Mouse (Mus musculus) heart, embryonic 10.5 days (tissue): ENCODE measurements around the gene Amacr. TPM values are rescaled to one million over a fixed set of nuclear protein-coding genes. Genes with fewer than 3 reads are reported as not detected.
"Not testable (repeated sequence)": the region's sequence is repeated elsewhere in the genome, so short reads cannot be mapped to it uniquely, and the experiment has no call there.

Experiments
- DNase-seq: peaks from one replicate; pipeline ENCODE4 v3.0.0-alpha.2; 2017; ENCODE audit warnings: low spot score
- H3K27ac ChIP-seq: fragments of 300-500 bp; sonication (generic); 2 replicates; pipeline ENCODE4 v1.5.1; 2016; ENCODE audit warnings: mild to moderate bottlenecking
- H3K27me3 ChIP-seq: fragments of 300-500 bp; sonication (generic); 2 replicates; pipeline ENCODE4 v1.6.1; 2016; ENCODE audit warnings: mild to moderate bottlenecking; ENCODE audit not compliant: poor library complexity, insufficient read depth, severe bottlenecking
- H3K36me3 ChIP-seq: fragments of 300-500 bp; sonication (generic); 2 replicates; pipeline ENCODE4 v1.6.1; 2016; ENCODE audit warnings: mild to moderate bottlenecking, moderate library complexity
- H3K4me1 ChIP-seq: fragments of 300-500 bp; sonication (generic); 2 replicates; pipeline ENCODE4 v1.6.1; 2016; ENCODE audit warnings: mild to moderate bottlenecking
- H3K4me3 ChIP-seq: fragments of 300-500 bp; sonication (generic); 2 replicates; pipeline ENCODE4 v1.5.1; 2016; ENCODE audit warnings: mild to moderate bottlenecking, moderate library complexity
- H3K9me3 ChIP-seq: fragments of 300-500 bp; sonication (generic); 2 replicates; pipeline ENCODE4 v1.6.1; 2016; ENCODE audit warnings: mild to moderate bottlenecking, moderate library complexity
- WGBS: fragments of 180-500 bp; shearing (Covaris S2); methylation state at CpG from one replicate; pipeline ENCODE4 v1.1.7; 2016; 5-methylcytosine and 5-hydroxymethylcytosine counted together
- polyA plus RNA-seq: library from polyadenylated mRNA; unstranded; fragments of >200 nt; fragmentation: Nextera tagmentation; extraction: Ambion mirVana; gene quantifications from 2 replicates; pipeline ENCODE4 v1.2.1, GENCODE M21; 2016

Gene Amacr
- polyA plus RNA-seq, 1 experiment from 2014 or later, result 17.9 TPM

DNA sequence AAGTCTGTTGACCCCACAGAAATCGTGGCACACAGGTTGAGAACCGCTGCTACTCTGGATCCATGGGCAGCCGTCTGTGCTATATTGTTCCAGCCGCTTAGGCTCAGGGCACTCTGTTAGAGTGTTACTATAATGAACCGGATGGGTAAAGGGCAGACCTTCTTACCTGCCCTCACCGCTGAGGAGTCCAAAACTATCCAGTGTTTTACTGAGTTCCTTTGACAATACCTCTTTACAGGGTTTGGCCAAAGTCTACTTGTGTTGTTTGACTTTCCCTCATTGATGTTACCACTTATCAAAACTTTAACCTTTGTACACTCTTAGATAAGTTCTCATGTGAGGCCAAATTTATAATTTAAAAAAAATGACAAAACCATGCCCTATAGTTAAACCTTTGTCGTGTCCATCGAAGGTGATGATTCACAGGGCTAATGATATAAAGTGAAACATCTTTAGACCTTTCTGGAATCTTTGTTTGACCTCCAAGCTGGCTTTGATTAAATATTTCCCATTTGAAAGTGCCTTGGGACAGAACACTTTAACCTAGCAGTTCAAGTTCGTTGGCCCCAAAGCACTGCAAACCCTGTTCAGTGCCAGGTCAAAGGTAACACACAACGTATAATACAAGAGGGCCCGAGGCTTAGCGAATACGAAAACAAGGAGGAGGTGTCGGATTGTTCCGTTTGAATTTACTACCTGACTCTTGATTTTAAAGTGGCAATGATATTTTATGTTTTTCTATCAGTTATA is 22.1 kb upstream of the Amacr start:
- Histone ChIP-seq H3K27ac (no peak overlapping the region), H3K36me3 (no peaks in the 10 kb centered on the region), H3K27me3 (no peaks in the 10 kb centered on the region), H3K4me3 (no peak overlapping the region), H3K4me1 (no peaks in the 10 kb centered on the region), H3K9me3 (no peaks in the 10 kb centered on the region)
- 87% methylated on average over 15 of the region's 15 CpGs for WGBS
- no peak for DNase-seq

DNA sequence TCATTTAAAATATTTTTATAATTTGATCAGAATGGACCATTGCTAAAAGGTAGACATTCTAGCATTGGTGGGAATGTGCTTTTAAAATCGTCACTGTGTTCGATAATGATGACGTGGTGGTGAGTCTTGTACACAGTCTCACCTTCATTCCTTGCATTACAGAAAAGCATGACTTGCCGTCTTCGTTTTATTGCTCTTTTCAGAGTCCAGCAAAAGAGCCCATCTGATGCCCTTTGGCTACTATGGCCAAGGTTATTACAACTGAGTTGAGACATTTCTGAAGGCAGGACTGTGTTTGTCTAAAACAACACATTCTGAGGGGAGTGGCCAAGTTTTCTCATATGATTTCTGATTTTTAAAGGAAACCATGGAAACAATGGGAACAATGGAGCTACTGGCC is 21.3 kb upstream of the Amacr start:
- DNase-seq, result no peak
- Histone ChIP-seq H3K4me3 (no peak overlapping the region), H3K36me3 (no peaks in the 10 kb centered on the region), H3K9me3 (no peaks in the 10 kb centered on the region), H3K27ac (no peak overlapping the region), H3K4me1 (no peaks in the 10 kb centered on the region), H3K27me3 (no peaks in the 10 kb centered on the region)
- 86% methylated on average over 5 of the region's 5 CpGs for WGBS

DNA sequence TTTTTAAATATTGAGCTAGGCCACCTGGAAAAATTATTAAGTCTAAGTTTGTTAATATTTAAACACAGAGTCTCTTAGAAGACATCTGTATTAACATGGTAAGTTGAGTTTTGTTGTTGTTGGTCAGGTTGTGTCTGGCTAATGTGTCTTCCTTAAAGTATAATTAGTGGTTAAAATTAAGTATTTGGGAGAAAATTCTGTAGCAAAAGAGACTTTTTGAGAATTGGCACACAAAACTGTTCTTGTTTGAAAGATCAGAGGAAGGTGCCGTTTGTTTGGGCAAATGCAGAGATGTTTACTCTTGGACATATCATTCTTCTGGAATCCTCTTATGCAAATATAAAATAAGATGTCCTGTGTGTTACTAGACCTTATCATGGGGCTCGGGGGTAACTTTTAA is 19.0 kb upstream of the Amacr start:
- H3K27me3 ChIP-seq, result no peaks in the 10 kb centered on the region
- H3K36me3 ChIP-seq, result no peaks in the 10 kb centered on the region
- H3K4me3 ChIP-seq, result no peak overlapping the region
- H3K9me3 ChIP-seq, result no peaks in the 10 kb centered on the region
- H3K27ac ChIP-seq, result no peak overlapping the region
- WGBS, result 78% methylated on average over 2 of the region's 2 CpGs
- H3K4me1 ChIP-seq, result no peaks in the 10 kb centered on the region
- DNase-seq, result no peak

DNA sequence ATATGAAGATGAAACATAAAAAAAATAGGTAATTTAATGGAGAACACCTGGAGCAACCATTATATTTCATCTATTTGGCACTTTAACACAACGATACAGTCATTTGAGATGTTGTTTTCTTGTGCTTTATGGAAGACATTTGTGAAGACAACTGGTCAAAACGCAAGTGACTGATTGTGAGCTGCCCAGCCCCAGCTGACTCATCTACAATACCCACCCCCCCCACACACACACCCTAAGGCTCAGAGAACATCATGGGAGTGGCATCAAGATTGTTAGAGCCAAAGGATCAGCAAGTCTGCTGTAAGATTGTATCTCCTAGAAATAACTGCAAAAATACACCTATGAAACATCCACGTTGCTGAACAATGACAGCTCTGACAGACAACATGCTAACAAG is 12.1 kb upstream of the Amacr start:
- Histone ChIP-seq H3K4me3 (no peak overlapping the region), H3K27me3 (no peaks in the 10 kb centered on the region), H3K36me3 (no peaks in the 10 kb centered on the region), H3K9me3 (no peaks in the 10 kb centered on the region), H3K4me1 (no peaks in the 10 kb centered on the region), H3K27ac (no peak overlapping the region)
- no peak for DNase-seq
- 73% methylated on average over 3 of the region's 3 CpGs for WGBS

DNA sequence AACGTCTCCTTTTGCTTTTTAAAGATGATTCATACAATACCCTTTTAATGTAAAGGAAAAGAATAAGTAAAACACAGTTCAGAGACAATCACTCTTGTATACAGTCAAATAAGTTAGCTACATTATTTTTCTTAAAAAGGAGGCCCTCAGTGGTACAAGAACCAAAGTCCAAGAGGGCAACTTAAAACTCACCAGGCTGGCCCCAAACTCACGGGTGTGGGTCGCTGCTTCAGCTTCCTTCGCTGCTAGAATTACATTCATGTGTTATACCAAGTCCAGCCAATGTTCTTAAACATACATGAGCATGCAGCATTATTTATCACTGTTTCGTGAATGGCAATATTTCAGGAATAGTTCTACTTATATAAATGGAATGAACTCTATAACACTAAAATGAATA is 10.8 kb upstream of the Amacr start:
- Histone ChIP-seq H3K4me3 (no peak overlapping the region), H3K36me3 (no peaks in the 10 kb centered on the region), H3K27me3 (no peaks in the 10 kb centered on the region), H3K27ac (no peak overlapping the region), H3K9me3 (no peaks in the 10 kb centered on the region), H3K4me1 (no peaks in the 10 kb centered on the region)
- WGBS, result 86% methylated on average over 5 of the region's 5 CpGs
- no peak for DNase-seq

DNA sequence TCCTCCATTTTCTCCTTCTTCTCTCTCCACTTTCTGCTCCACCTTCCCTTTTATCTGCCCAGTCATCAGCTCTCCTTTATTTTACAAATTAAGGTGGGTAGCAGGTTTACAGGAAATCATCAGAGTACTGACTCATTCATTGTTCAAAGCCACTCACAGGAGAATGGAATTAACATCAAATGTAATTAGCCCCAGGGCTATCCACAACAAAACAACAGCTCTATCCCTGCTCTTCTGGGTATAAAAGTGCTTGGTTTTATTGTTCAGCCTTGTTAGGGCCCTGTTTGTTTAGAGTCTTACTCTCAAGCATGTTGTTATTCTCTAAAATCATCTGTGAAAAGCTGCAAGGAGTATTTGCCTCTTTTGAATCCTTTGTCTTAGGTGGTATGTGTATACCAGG is 4.4 kb upstream of the Amacr start:
- H3K27me3 ChIP-seq, result no peaks in the 10 kb centered on the region
- no peak overlapping the region for H3K4me3 ChIP-seq
- no peaks in the 10 kb centered on the region for H3K9me3 ChIP-seq
- H3K27ac ChIP-seq, result no peak overlapping the region
- DNase-seq, result no peak
- no peaks in the 10 kb centered on the region for H3K36me3 ChIP-seq
- no peaks in the 10 kb centered on the region; the same call in none of the 2 replicates for H3K4me1 ChIP-seq

DNA sequence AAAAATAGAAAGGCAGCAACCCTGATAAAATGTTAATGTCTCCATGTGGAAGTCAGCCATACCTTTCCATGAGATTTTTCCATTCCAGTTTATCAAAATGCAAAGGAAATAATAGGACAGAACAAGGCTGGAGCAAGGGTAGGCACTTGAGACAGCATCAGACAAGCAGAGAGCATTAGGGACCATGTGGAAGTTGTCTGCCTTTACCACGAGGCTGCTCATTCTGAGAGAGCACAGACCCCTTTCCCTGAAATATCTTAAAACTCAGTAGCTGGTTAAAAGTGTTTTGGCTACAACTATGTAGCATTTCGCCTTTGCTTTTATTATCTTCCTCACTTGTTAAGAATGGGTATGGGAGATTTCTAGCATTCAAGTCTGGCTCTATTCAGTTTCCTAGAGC is 844 bp upstream of the Amacr start:
- peak overlapping the region; percentile 79 for H3K4me3 ChIP-seq

DNA sequence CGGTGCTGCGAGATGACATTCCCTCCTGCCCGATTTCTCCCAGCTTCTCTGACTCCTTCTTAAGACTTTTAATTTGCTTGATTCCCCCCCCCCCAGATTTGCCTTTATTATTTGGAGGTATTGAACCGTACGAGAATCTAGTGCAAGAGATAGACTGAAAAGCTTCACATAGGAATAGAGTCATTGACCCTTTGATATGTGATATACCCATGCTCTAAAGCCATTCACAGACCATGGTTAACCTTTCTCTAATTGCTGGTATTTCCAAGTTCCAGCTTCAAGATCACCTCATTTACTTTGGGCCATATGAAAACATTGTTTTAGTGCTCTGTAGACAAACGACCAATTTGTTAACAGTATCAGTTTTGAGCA is 494 bp downstream of the Amacr start:
- H3K4me1 ChIP-seq, result peaks cover 3% of the 10 kb centered on the region
- no peak for DNase-seq
- WGBS, result 7% methylated on average over 6 of the region's 6 CpGs

More for the DNA sequence above, 844 bp upstream of the Amacr start:
- no peak for DNase-seq
- no peaks in the 10 kb centered on the region for H3K36me3 ChIP-seq
- H3K27ac ChIP-seq, result peak overlapping the region; percentile 97
- H3K9me3 ChIP-seq, result no peaks in the 10 kb centered on the region
- WGBS, result 74% methylated on average over 2 of the region's 2 CpGs
- peaks cover 3% of the 10 kb centered on the region for H3K4me1 ChIP-seq
- H3K27me3 ChIP-seq, result no peaks in the 10 kb centered on the region

DNA sequence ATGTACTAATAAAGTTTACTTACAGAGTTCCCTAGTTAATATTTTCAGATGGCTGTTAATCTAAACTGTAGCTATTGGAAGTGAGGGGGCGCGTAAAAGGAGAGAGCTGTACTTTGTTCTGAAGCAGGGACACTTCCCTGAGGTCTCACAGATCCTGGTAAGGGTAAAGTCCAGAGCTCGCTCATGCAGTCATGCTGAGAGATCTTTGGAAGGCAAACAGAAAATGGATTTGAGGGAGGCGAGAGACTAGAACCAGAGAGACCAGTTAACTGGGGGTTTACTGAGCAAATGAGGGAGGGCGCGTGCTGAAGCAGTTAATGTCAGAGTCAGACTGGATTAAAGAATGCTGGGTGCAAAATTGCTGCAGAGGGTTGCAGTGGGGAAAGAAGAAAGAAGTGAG is 4.2 kb downstream of the Amacr start:
- Histone ChIP-seq H3K27ac (no peak overlapping the region), H3K9me3 (no peaks in the 10 kb centered on the region), H3K4me1 (peaks cover 3% of the 10 kb centered on the region), H3K27me3 (no peaks in the 10 kb centered on the region), H3K36me3 (peaks cover 14% of the 10 kb centered on the region; the same call in 1 of the 2 replicates), H3K4me3 (no peak overlapping the region)
- DNase-seq, result no peak
- 79% methylated on average over 6 of the region's 6 CpGs for WGBS

More for the DNA sequence above, 494 bp downstream of the Amacr start:
- H3K4me3 ChIP-seq, result peak overlapping the region; percentile 79
- no peaks in the 10 kb centered on the region for H3K27me3 ChIP-seq
- H3K9me3 ChIP-seq, result no peaks in the 10 kb centered on the region
- 0 out of 2 replicates have a peak, but pooled peaks cover 3% of the 10 kb centered on the region for H3K36me3 ChIP-seq
- peak overlapping the region; percentile 97 for H3K27ac ChIP-seq

DNA sequence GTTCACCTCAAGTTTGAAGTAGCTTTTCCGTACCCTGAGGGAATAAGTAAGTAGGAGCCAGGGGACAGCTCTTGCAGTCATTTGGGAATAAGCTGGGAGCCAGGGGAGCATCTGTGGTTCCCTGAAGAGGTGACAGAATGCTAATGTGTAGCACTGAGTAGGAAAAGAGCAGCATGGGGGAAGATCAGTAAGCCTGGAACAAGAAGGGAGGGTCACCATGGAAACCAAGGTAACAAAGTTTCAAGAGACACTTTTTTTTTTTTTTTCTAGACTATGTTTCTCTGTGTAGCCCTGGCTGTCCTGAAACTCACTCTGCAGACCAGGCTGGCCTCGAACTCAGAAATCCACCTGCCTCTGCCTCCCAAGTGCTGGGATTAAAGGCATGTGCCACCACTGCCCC is 4.9 kb downstream of the Amacr start:
- 80% methylated on average over 2 of the region's 2 CpGs for WGBS
- H3K27me3 ChIP-seq, H3K4me3 ChIP-seq, H3K27ac ChIP-seq, DNase-seq, H3K4me1 ChIP-seq, H3K9me3 ChIP-seq: not testable (repeated sequence)
- H3K36me3 ChIP-seq, result peaks cover 14% of the 10 kb centered on the region; the same call in 1 of the 2 replicates

DNA sequence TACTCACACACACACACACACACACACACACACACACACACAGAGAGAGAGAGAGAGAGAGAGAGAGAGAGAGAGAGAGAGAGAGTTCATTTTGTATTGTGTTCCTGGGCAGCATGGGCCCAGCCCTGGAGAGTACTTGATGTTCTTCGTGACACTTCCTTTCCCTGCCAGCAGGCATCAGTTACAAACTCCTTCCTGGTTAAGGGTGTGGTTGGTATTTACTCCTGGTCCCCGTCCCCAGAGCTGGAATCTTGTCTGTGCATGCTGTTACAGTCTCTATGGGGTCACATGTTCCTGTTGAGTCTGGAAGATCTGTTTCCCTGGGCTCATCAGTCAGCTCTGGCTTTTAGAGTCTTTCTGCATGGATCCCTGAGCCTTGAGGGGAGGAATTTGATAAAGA is 8.9 kb downstream of the Amacr start:
- Histone ChIP-seq H3K4me1 (no peaks in the 10 kb centered on the region), H3K36me3 (peaks cover 19% of the 10 kb centered on the region; the same call in 1 of the 2 replicates), H3K27me3 (no peaks in the 10 kb centered on the region), H3K4me3 (no peak overlapping the region), H3K27ac (no peak overlapping the region), H3K9me3 (no peaks in the 10 kb centered on the region)
- DNase-seq, result no peak
- WGBS, result 37% methylated on average over 2 of the region's 2 CpGs

DNA sequence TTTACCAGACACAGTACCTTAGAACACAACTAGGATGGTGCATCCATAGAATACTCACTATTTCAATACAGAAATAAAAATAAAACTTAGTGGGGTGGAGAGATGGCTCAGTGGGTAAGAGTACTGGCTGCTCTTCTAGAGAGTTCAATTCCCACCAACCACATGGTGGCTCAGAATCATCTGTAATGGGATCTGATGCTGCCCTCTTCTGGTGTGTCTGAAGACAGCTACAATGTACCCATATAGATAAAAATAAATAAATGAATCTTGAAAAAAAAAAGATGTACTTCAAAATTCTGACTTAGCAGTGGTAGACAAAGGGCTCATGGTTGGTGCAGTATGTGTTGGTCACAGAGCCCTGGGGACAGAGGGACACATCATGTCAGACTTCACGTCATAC is 10.0 kb downstream of the Amacr start:
- WGBS, result 100% methylated on average over 1 of the region's 1 CpGs
- no peaks in the 10 kb centered on the region for H3K9me3 ChIP-seq
- DNase-seq, result no peak
- H3K27ac ChIP-seq, result no peak overlapping the region
- no peaks in the 10 kb centered on the region for H3K4me1 ChIP-seq
- H3K4me3 ChIP-seq, result no peak overlapping the region
- peaks cover 19% of the 10 kb centered on the region; the same call in 1 of the 2 replicates for H3K36me3 ChIP-seq
- H3K27me3 ChIP-seq, result no peaks in the 10 kb centered on the region

DNA sequence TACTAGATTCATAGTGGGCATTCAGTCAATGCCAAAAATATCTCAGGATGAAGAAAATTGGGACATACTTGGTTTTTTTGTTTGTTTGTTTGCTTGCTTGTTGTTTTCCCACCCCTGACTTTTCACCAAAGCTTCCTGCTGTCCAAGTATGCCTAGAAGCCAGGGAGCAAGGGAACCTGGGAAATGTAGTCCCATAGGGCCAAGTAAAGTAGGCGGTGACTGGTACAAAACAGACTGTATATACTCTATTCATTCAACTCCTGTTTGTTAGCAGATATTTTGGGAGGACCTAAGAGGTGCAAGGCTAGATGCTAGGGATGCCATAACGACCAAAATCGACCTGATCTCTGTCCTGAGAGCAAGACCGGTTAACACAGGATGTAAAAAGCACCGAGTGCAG is 18.3 kb downstream of the Amacr start:
- Histone ChIP-seq H3K27me3 (no peaks in the 10 kb centered on the region), H3K4me3 (no peak overlapping the region), H3K36me3 (peaks cover 4% of the 10 kb centered on the region; the same call in 1 of the 2 replicates), H3K4me1 (0 out of 2 replicates have a peak, but pooled peaks cover 4% of the 10 kb centered on the region), H3K27ac (no peak overlapping the region), H3K9me3 (no peaks in the 10 kb centered on the region)
- WGBS, result 41% methylated on average over 5 of the region's 5 CpGs
- no peak for DNase-seq

DNA sequence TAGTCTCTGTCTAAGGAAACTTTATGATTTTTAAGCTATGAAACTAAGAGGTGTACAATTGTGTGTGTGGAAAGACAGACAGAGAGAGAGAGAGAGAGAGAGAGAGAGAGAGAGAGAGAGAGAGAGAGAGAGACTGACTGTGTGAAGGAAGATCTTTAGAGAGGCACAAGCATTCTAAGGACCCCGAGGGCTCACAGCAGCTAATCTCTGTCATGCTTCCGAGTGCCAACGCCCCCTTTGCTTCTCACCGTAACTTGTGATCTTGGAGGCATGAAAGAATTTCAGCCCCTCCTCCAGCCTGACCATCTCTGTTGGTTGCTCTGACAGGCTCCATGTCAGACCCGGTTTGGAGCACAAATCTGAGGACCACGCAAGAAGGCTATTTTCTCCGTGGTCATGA is 18.9 kb downstream of the Amacr start, which contains the start of gene Slc45a2:
TSS of gene Slc45a2 (plus strand) at position 301 of the 400 bp plus-strand sequence.
- H3K27me3 ChIP-seq, result no peaks in the 10 kb centered on the region
- 33% methylated on average over 7 of the region's 7 CpGs for WGBS
- no peak within 1 kb of the TSS for H3K27ac ChIP-seq
- H3K4me1 ChIP-seq, result 0 out of 2 replicates have a peak, but pooled peaks cover 4% of the 10 kb centered on the region
- H3K36me3 ChIP-seq, result no peaks in the 10 kb centered on the region
- no peaks in the 10 kb centered on the region for H3K9me3 ChIP-seq
- no peak within 1 kb of the TSS for H3K4me3 ChIP-seq
- no peak for DNase-seq
